Mouse (Mus musculus) urinary bladder, postnatal 36 days (tissue): ENCODE measurements at regions not wholly inside any gene's neighbourhood (a gene's known extent, or its start where the extent isn't known, plus 50 kb on each side); places are given as distances from the start of the nearest gene placed in this dataset.

Experiments used
- DNase-seq, 2 experiments: peaks; one replicate each; pipeline ENCODE4 v3.0.0; 2022; ENCODE audit warnings: low spot score in 2 of 2, mixed read lengths in 1 of 2

DNA sequence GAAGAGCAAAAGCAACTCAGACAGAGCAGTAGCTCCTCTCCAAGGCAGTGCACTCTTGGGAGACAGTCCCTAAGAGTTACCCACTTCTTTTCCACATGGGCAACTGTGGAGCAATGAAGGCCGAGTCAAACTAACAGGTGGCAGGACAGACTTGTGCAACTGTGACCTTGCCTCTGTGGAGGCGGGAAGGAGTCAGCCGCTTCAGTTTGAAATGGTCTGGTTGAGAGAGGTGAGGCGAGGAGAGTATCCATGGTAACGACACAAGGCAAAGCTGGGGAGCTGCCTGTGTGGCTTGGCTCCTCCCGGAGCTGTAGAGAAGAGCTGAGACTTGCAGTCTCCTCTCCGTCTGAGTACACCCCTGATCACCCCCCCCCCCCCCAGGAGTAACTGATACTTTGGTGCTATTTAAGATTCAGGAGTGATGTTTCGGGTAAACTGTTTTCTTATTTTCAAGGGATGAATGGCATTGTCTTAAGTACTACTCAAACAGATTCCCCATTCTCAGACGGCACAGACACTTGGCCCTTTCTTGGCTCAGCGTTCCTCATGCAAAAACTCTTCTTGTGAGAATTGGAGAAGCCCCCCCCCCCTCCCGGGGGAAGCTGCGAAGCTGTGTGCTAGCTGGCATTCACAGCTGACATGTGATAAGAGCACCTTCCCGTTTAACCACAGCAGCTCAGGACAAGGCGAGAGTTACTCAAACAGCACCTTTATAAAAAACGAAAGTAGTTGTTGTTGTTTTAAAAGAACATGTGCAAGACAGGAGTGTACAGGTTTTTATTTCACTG, 54.9 kb upstream of the Chst1 start:
- no peak for DNase-seq

DNA sequence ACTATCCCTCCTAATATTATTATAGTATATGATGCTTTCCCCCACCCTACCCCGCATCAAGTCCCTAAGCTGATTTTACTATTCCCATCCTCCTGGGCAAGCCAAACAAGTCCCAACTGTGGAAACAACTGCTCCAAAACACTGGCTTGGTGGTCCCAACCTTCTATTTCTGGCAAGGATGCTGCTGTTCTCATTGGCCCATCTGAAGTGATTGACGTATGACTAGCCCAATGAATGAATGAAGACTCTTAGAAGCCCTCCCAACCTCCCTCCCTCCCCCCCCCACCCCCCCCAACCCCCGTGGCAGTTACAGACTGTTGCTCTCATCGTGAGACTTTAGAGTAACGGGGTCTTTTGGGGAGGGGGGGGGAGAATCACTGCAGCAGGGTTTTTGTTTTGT, 58.7 kb upstream of the Chst1 start:
- no peak for DNase-seq

- DNase-seq = no peak
Measured at GRCm38 (mm10) chr2:92531996-92532395, 67.5 kb upstream of the Chst1 start.

- DNase-seq = no peak
Measured at GRCm38 (mm10) chr2:92530677-92531076, 68.8 kb upstream of the Chst1 start.

GRCm38 (mm10) chr2:92529670-92530322, 69.5 kb upstream of the Slc35c1 start:
- DNase-seq = no peak

- peak; percentile 51 to 80 for DNase-seq
Measured at GRCm38 (mm10) chr2:92529071-92529641, 68.8 kb upstream of the Slc35c1 start.

- DNase-seq = no peak
Measured at GRCm38 (mm10) chr2:92528119-92528830, 67.9 kb upstream of the Slc35c1 start.

GRCm38 (mm10) chr2:92526676-92527395, 66.5 kb upstream of the Slc35c1 start:
- DNase-seq = no peak

- DNase-seq = no peak
Measured at GRCm38 (mm10) chr2:92525628-92526027, 65.3 kb upstream of the Slc35c1 start.

DNA sequence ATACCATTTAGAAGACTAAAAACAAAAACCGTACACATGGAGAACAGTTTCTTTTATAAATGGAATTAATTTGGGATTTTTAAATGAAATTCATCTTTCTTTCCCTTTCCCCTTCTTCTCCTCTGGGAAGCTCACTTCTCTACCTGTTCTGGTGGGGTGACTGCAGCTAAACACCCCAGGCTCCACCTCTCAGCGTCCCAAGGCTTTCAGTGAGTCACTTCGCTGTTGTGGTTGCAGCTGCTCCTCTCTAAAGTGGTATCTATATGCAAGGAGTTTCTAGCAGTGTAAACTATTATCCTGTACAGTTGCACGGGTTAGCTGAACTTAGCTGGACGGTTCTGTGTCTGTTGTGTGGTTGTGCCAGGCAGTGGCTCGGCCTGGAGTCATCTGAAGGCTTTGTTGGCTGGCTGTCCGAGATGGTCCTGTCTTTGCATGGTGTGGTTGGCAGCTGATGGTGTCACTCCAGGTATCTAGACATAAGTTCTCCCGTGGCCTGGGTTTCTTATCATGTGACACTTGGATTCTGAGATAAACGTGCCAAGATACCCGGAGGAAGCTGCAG, 64.8 kb upstream of the Slc35c1 start:
- no peak for DNase-seq

DNA sequence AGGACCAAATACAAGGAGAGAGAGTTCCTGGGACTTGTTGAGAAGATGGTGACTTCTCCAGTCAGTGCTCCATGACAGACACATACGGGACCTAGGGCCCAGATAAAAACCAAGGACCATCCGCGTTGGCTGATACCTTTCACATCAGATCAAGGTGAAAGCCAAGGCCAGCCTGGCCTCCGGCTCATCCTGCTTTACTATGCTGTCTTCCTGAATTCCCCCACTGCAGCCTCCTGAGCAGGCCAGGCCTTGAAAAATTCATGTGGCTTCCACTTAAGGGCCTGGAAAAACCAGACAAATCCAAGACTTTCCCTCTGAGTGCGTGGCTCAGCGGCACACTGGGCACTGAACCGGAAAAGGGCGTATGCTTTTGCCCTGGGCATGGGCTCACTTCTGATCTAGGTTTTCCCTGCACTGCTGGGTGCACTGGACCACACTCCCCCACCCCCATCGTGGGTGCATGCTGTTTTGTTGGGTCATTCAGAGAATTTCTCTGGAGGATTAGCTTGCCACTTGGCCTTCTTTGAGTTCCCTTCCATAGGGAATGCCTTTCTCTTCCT, 64.1 kb upstream of the Slc35c1 start:
- no peak for DNase-seq

DNA sequence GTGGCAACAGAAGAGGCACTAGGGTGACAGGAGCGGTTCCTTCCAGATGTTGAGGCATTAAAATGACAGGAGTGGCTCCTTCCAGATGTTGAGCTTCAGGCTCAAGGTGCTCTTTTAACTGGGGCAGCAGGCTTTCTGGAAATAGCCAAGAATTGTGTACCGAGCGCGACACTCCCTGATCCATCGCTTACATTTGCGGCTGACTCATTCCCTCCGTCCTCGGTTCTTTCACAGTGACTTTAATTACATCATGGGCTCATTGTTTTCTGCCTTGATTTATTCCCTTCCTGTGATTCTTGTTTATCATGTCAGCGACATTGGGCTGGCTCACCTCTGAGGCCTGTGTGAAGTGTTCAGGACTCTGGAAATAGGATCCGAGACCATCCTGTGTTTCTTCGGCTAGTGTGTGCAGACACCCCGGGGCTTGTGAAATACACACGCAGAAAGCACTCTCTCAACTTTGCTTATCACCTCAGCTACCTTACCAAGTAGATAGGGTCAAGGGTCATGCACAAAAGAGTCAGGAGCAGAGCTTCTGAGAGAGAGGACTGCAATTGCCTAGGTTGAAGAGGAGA, 63.1 kb upstream of the Slc35c1 start:
- DNase-seq = peak; percentile 13 to 17

GRCm38 (mm10) chr2:92521527-92521926, 61.2 kb upstream of the Slc35c1 start:
- no peak for DNase-seq

- DNase-seq = no peak
Measured at GRCm38 (mm10) chr2:92519396-92519795, 59.1 kb upstream of the Slc35c1 start.

DNA sequence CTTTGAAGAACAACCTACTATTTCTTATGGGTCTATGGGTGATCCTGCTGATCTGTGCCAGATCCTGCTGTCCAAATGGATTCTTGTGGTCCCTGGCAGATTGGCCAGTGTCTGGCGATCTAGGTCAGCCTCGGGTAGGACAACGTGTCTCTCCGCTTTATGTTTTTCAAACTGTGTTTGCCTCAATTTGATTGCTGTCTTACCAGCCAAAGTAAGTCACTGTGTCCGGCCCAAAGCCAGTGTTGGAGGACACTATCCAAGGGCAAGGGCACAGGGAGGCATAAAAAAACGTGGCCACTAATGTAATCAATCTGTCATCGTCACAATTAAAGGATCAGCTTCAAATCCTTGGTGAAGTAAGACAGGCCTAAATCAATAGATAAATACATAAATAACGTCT, 58.6 kb upstream of the Slc35c1 start:
- no peak for DNase-seq

GRCm38 (mm10) chr2:92514961-92515360, 54.6 kb upstream of the Slc35c1 start:
- no peak for DNase-seq

GRCm38 (mm10) chr2:92511771-92512744, 51.7 kb upstream of the Slc35c1 start:
- no peak for DNase-seq
